Mouse (Mus musculus) forebrain, embryonic 10.5 days (tissue): ENCODE measurements around the gene Stk32b. TPM values are rescaled to one million over a fixed set of nuclear protein-coding genes. Genes with fewer than 3 reads are reported as not detected.

Experiments
- DNase-seq: peaks from one replicate; pipeline ENCODE4 v3.0.0-alpha.2; 2017; ENCODE audit warnings: low spot score; ENCODE audit errors: extremely low spot score
- H3K27ac ChIP-seq: fragments of 300-500 bp; sonication (generic); 2 replicates; pipeline ENCODE4 v1.5.1; 2016; ENCODE audit warnings: mild to moderate bottlenecking
- H3K27me3 ChIP-seq: fragments of 300-500 bp; sonication (generic); 2 replicates; pipeline ENCODE4 v1.6.1; 2016; ENCODE audit warnings: mild to moderate bottlenecking; ENCODE audit not compliant: poor library complexity, severe bottlenecking
- H3K36me3 ChIP-seq: fragments of 300-500 bp; sonication (generic); replicated peaks from 2 replicates; pipeline ENCODE4 v1.6.1; 2016; ENCODE audit warnings: mild to moderate bottlenecking, moderate library complexity
- H3K4me1 ChIP-seq: fragments of 300-500 bp; sonication (generic); 2 replicates; pipeline ENCODE4 v1.6.1; 2016
- H3K4me3 ChIP-seq: fragments of 300-500 bp; sonication (generic); 2 replicates; pipeline ENCODE4 v1.5.1; 2016; ENCODE audit warnings: mild to moderate bottlenecking, moderate library complexity
- H3K9me3 ChIP-seq: fragments of 300-500 bp; sonication (generic); 2 replicates; pipeline ENCODE4 v1.6.1; 2016; ENCODE audit warnings: mild to moderate bottlenecking, moderate library complexity
- WGBS: fragments of 180-500 bp; shearing (Covaris S2); methylation state at CpG from one replicate; pipeline ENCODE4 v1.1.7; 2016; 5-methylcytosine and 5-hydroxymethylcytosine counted together
- polyA plus RNA-seq: library from polyadenylated mRNA; unstranded; fragments of >200 nt; fragmentation: Nextera tagmentation; extraction: Ambion mirVana; gene quantifications from 2 replicates; pipeline ENCODE4 v1.2.1, GENCODE M21; 2016

Gene Stk32b
- polyA plus RNA-seq, 1 experiment from 2014 or later: 0.63 TPM

- whole genome bisulfite sequencing: 79% methylated on average over 10 of the region's 10 CpGs
- no peaks in the 10 kb centered on the region for H3K4me1 ChIP-seq
- H3K9me3 ChIP-seq: no peaks in the 10 kb centered on the region
- no peak for DNase-seq
- no peak overlapping the region for H3K27ac ChIP-seq
- H3K4me3 ChIP-seq: no peak overlapping the region
- H3K27me3 ChIP-seq: no peaks in the 10 kb centered on the region
- no peaks in the 10 kb centered on the region for H3K36me3 ChIP-seq
Observed at GRCm38 (mm10) chr5:37650681-37651211, 66.2 kb downstream of the Stk32b start.

- Histone ChIP-seq H3K27me3 (no peaks in the 10 kb centered on the region), H3K4me1 (no peaks in the 10 kb centered on the region), H3K36me3 (no peaks in the 10 kb centered on the region), H3K9me3 (no peaks in the 10 kb centered on the region), H3K27ac (no peak overlapping the region), H3K4me3 (no peak overlapping the region)
- 86% methylated on average over 1 of the region's 1 CpGs for WGBS
- no peak for DNase-seq
Observed at GRCm38 (mm10) chr5:37650089-37650601, 66.8 kb downstream of the Stk32b start.

GRCm38 (mm10) chr5:37644082-37644481 is 72.9 kb downstream of the Stk32b start:
- H3K4me3 ChIP-seq: no peak overlapping the region
- H3K27ac ChIP-seq: no peak overlapping the region
- H3K9me3 ChIP-seq: no peaks in the 10 kb centered on the region
- H3K4me1 ChIP-seq: no peaks in the 10 kb centered on the region
- 87% methylated on average over 7 of the region's 7 CpGs for WGBS
- H3K36me3 ChIP-seq: no peaks in the 10 kb centered on the region
- H3K27me3 ChIP-seq: no peaks in the 10 kb centered on the region
- no peak for DNase-seq

GRCm38 (mm10) chr5:37642486-37642885 is 74.5 kb downstream of the Stk32b start:
- H3K27me3 ChIP-seq: no peaks in the 10 kb centered on the region
- no peak overlapping the region for H3K27ac ChIP-seq
- H3K4me1 ChIP-seq: no peaks in the 10 kb centered on the region
- H3K36me3 ChIP-seq: no peaks in the 10 kb centered on the region
- no peaks in the 10 kb centered on the region for H3K9me3 ChIP-seq
- DNase-seq: no peak
- WGBS: 87% methylated on average over 7 of the region's 7 CpGs
- no peak overlapping the region for H3K4me3 ChIP-seq

- no peak overlapping the region for H3K27ac ChIP-seq
- no peak for DNase-seq
- 88% methylated on average over 2 of the region's 2 CpGs for WGBS
Observed at GRCm38 (mm10) chr5:37634791-37635190, 82.2 kb downstream of the Stk32b start.

GRCm38 (mm10) chr5:37627437-37628163 is 89.4 kb downstream of the Stk32b start:
- Histone ChIP-seq H3K27me3 (no peaks in the 10 kb centered on the region), H3K27ac (no peak overlapping the region), H3K4me3 (no peak overlapping the region), H3K9me3 (peaks cover 10% of the 10 kb centered on the region; the same call in 1 of the 2 replicates), H3K4me1 (no peaks in the 10 kb centered on the region), H3K36me3 (no peaks in the 10 kb centered on the region)
- WGBS: 91% methylated on average over 8 of the region's 8 CpGs
- DNase-seq: peak; percentile 9

More at GRCm38 (mm10) chr5:37634791-37635190, 82.2 kb downstream of the Stk32b start:
- H3K36me3 ChIP-seq: no peaks in the 10 kb centered on the region
- no peak overlapping the region for H3K4me3 ChIP-seq
- H3K4me1 ChIP-seq: no peaks in the 10 kb centered on the region
- H3K9me3 ChIP-seq: peaks cover 6% of the 10 kb centered on the region; the same call in 1 of the 2 replicates
- no peaks in the 10 kb centered on the region for H3K27me3 ChIP-seq

- no peak overlapping the region for H3K4me3 ChIP-seq
- DNase-seq: no peak
- no peaks in the 10 kb centered on the region for H3K9me3 ChIP-seq
- H3K27ac ChIP-seq: no peak overlapping the region
- H3K36me3 ChIP-seq: no peaks in the 10 kb centered on the region
- no peaks in the 10 kb centered on the region for H3K4me1 ChIP-seq
- WGBS: 91% methylated on average over 1 of the region's 1 CpGs
- H3K27me3 ChIP-seq: no peaks in the 10 kb centered on the region
Observed at GRCm38 (mm10) chr5:37611874-37612273, 105.1 kb downstream of the Stk32b start.

GRCm38 (mm10) chr5:37599566-37599965 is 117.4 kb downstream of the Stk32b start:
- no peaks in the 10 kb centered on the region for H3K9me3 ChIP-seq
- H3K4me1 ChIP-seq: no peaks in the 10 kb centered on the region
- H3K27me3 ChIP-seq: no peaks in the 10 kb centered on the region
- H3K36me3 ChIP-seq: no peaks in the 10 kb centered on the region
- no peak overlapping the region for H3K27ac ChIP-seq
- no peak for DNase-seq
- 88% methylated on average over 1 of the region's 1 CpGs for WGBS
- no peak overlapping the region for H3K4me3 ChIP-seq

GRCm38 (mm10) chr5:37598271-37598670 is 118.7 kb downstream of the Stk32b start:
- H3K4me3 ChIP-seq: no peak overlapping the region
- no peak overlapping the region for H3K27ac ChIP-seq
- no peaks in the 10 kb centered on the region for H3K9me3 ChIP-seq
- no peaks in the 10 kb centered on the region for H3K36me3 ChIP-seq
- H3K4me1 ChIP-seq: no peaks in the 10 kb centered on the region
- no peak for DNase-seq
- 90% methylated on average over 4 of the region's 4 CpGs for WGBS
- H3K27me3 ChIP-seq: no peaks in the 10 kb centered on the region

GRCm38 (mm10) chr5:37592411-37592810 is 124.6 kb downstream of the Stk32b start:
- Histone ChIP-seq H3K36me3 (no peaks in the 10 kb centered on the region), H3K27ac (no peak overlapping the region), H3K4me1 (no peaks in the 10 kb centered on the region), H3K27me3 (no peaks in the 10 kb centered on the region), H3K4me3 (no peak overlapping the region), H3K9me3 (no peaks in the 10 kb centered on the region)
- no peak for DNase-seq
- WGBS: 82% methylated on average over 5 of the region's 5 CpGs

GRCm38 (mm10) chr5:37587861-37588260 is 129.1 kb downstream of the Stk32b start:
- no peak overlapping the region for H3K4me3 ChIP-seq
- 90% methylated on average over 5 of the region's 5 CpGs for WGBS
- no peak overlapping the region for H3K27ac ChIP-seq

GRCm38 (mm10) chr5:37586071-37586470 is 130.9 kb downstream of the Stk32b start:
- no peak overlapping the region for H3K27ac ChIP-seq
- H3K9me3 ChIP-seq: no peaks in the 10 kb centered on the region
- DNase-seq: no peak
- no peaks in the 10 kb centered on the region for H3K4me1 ChIP-seq
- no peak overlapping the region for H3K4me3 ChIP-seq
- 86% methylated on average over 6 of the region's 6 CpGs for WGBS
- no peaks in the 10 kb centered on the region for H3K36me3 ChIP-seq
- no peaks in the 10 kb centered on the region for H3K27me3 ChIP-seq

More at GRCm38 (mm10) chr5:37587861-37588260, 129.1 kb downstream of the Stk32b start:
- H3K27me3 ChIP-seq: no peaks in the 10 kb centered on the region
- H3K36me3 ChIP-seq: no peaks in the 10 kb centered on the region
- DNase-seq: no peak
- H3K9me3 ChIP-seq: no peaks in the 10 kb centered on the region
- H3K4me1 ChIP-seq: no peaks in the 10 kb centered on the region

GRCm38 (mm10) chr5:37575427-37575826 is 141.5 kb downstream of the Stk32b start:
- Histone ChIP-seq H3K27ac (no peak overlapping the region), H3K27me3 (no peaks in the 10 kb centered on the region), H3K4me3 (no peak overlapping the region), H3K9me3 (no peaks in the 10 kb centered on the region), H3K36me3 (no peaks in the 10 kb centered on the region), H3K4me1 (no peaks in the 10 kb centered on the region)
- no peak for DNase-seq
- 89% methylated on average over 6 of the region's 6 CpGs for WGBS
